Mouse (Mus musculus) midbrain, postnatal 0 days (tissue): ENCODE data around the gene Psmd9. TPM values are rescaled to one million over a fixed set of nuclear protein-coding genes. Genes with fewer than 3 reads are reported as not detected.

Experiments used
- ATAC-seq: fragments of 200-750 bp; cut with Nextera tagmentation; 2 replicates; pipeline ENCODE4 v1.8.0; 2017; ENCODE audit warnings: moderate number of reproducible peaks, mild to moderate bottlenecking, moderate TSS enrichment, moderate library complexity; ENCODE audit not compliant: low FRiP score
- DNase-seq: peaks from one replicate; pipeline ENCODE4 v3.0.0-alpha.2; 2015; ENCODE audit warnings: low spot score
- H3K27ac ChIP-seq: fragments of 300-500 bp; sonication (generic); 2 replicates; pipeline ENCODE4 v1.5.1; 2014; ENCODE audit warnings: low read depth, mild to moderate bottlenecking, low read length, mixed read lengths
- H3K27me3 ChIP-seq: fragments of 300-500 bp; sonication (generic); 2 replicates; pipeline ENCODE4 v1.6.1; 2014; ENCODE audit warnings: low read length, control low read depth, mixed read lengths; ENCODE audit not compliant: insufficient read depth
- H3K36me3 ChIP-seq: fragments of 300-500 bp; sonication (generic); 2 replicates; pipeline ENCODE4 v1.6.1; 2014; ENCODE audit warnings: low read length, control low read depth, mixed read lengths; ENCODE audit not compliant: insufficient read depth
- H3K4me1 ChIP-seq: fragments of 300-500 bp; sonication (generic); 2 replicates; pipeline ENCODE4 v1.6.1; 2014; ENCODE audit warnings: mild to moderate bottlenecking, control low read depth, antibody characterized with exemption, low read length, mixed read lengths; ENCODE audit not compliant: insufficient read depth
- H3K4me2 ChIP-seq: fragments of 300-500 bp; sonication (generic); 2 replicates; pipeline ENCODE4 v1.6.1; 2014; ENCODE audit warnings: low read depth, mild to moderate bottlenecking, low read length, mixed read lengths; ENCODE audit not compliant: poor library complexity, severe bottlenecking
- H3K4me3 ChIP-seq: fragments of 300-500 bp; sonication (generic); 2 replicates; pipeline ENCODE4 v1.5.1; 2014; ENCODE audit warnings: low read depth, mild to moderate bottlenecking, low read length, moderate library complexity
- H3K9ac ChIP-seq: fragments of 300-500 bp; sonication (generic); replicated peaks from 2 replicates; pipeline ENCODE4 v1.6.1; 2014; ENCODE audit warnings: mild to moderate bottlenecking, low read length, moderate library complexity, mixed read lengths; ENCODE audit not compliant: poor library complexity, severe bottlenecking
- H3K9me3 ChIP-seq: fragments of 300-500 bp; sonication (generic); 2 replicates; pipeline ENCODE4 v1.6.1; 2016; ENCODE audit warnings: low read length, control low read depth
- CTCF ChIP-seq: IDR thresholded peaks from 2 replicates; pipeline ENCODE4 v1.5.1; 2016; ENCODE audit warnings: antibody characterized with exemption, mild to moderate bottlenecking
- WGBS: fragments of 180-500 bp; shearing (Covaris S2); extraction: QIAGEN DNeasy Blood & Tissue Kit; methylation state at CpG from one replicate; pipeline ENCODE4 v1.1.7; 2014; 5-methylcytosine and 5-hydroxymethylcytosine counted together
- polyA plus RNA-seq: library from polyadenylated mRNA; unstranded; fragments of >200 nt; fragmentation: Nextera tagmentation; extraction: Ambion mirVana; gene quantifications from 2 replicates; pipeline ENCODE4 v1.2.1, GENCODE M21; 2015
- total RNA-seq: library from RNA; depleted of rRNA; stranded (reverse); fragments of >200 nt; gene quantifications from 2 replicates; pipeline ENCODE4 v1.2.3, GENCODE M21; 2014

Gene Psmd9
- total and polyA plus RNA-seq, 2 experiments from 2014 or later = 26.5 to 81.8 TPM

GRCm38 (mm10) chr5:123128426-123129169 is 40.6 kb upstream of the Psmd9 start:
- no peaks in the 10 kb centered on the region for H3K36me3 ChIP-seq
- no peak overlapping the region for H3K4me2 ChIP-seq
- 57% methylated on average over 10 of the region's 10 CpGs for WGBS
- H3K9ac ChIP-seq = no peak overlapping the region
- no peak for TF ChIP-seq CTCF
- DNase-seq = no peak
- H3K4me3 ChIP-seq = no peak overlapping the region
- H3K9me3 ChIP-seq = no peaks in the 10 kb centered on the region
- H3K27me3 ChIP-seq = no peaks in the 10 kb centered on the region
- no peak for ATAC-seq
- H3K4me1 ChIP-seq = peaks cover 3% of the 10 kb centered on the region; the same call in 1 of the 2 replicates
- H3K27ac ChIP-seq = no peak overlapping the region

DNA sequence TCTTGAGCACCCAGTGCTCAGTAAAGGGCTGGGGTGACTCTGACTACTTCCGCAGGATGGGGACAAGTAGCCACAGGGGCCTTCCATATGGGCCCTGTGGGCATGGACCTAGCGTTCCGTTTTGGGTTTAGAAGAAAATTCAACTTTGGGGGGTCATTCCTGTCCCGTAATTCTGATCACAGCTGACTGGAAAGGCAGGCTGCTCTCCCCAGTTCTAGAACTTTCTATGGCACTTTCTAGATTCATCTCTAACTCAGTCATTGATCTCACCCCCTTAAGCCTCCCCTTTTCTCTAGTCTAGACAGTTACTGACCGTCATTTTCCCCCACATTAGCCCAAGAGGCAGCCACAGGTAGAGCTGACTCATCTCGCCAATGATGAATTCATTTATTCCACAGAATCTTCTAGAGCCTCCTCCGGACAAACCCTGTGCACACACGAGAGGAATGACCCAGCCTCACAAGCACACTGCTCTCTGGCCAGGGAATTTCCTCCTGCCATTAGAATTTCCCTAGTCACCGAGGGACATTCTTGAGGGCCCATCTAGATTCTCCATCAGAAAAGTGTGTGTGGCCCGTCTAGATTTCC is 39.9 kb upstream of the Psmd9 start:
- WGBS = 90% methylated on average over 10 of the region's 10 CpGs
- TF ChIP-seq CTCF = no peak
- H3K36me3 ChIP-seq = no peaks in the 10 kb centered on the region
- no peak for DNase-seq
- H3K4me3 ChIP-seq = no peak overlapping the region
- H3K27me3 ChIP-seq = no peaks in the 10 kb centered on the region
- peaks cover 5% of the 10 kb centered on the region; the same call in 1 of the 2 replicates for H3K4me1 ChIP-seq
- no peak for ATAC-seq
- H3K9ac ChIP-seq = no peak overlapping the region
- H3K4me2 ChIP-seq = no peak overlapping the region
- no peak overlapping the region for H3K27ac ChIP-seq
- no peaks in the 10 kb centered on the region for H3K9me3 ChIP-seq

DNA sequence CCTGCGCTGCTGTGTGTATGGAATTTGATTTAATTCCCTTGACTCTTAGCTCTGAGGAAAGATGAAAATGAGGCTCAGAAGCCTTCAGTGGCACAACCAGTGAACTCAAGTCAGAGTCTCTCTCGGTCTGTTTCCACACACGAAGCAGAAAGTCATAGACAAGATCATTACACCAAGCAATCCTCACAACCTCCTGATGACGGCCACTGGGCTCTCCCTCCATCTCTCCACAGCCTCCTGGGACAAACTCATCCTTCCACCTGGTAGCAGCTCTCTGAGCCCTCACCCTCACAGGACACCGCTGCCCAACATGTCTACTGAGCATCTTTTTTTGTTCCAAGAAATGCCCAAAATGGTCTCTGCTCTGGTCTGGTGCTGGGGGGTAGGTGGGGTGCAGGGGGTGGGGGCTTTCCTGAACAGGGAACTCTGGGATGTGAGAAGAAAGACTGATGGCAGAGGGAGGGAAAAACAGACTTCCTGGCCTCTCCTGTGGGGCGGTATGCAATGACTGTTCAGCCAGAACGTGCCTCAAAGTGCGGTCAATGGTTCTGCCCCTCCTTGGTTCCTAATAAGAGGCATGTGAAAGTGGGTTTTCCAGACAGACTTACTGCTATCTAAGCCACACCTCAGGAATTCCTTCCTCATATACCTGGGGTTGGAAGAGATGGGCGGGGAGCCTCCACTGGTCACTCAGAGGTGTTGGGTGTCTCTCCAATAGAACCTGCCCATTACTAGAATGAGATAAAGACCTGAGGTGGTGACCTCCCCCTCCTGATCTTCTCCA is 39.0 kb upstream of the Psmd9 start:
- DNase-seq (no peak), ATAC-seq (no peak)
- Histone ChIP-seq H3K36me3 (no peaks in the 10 kb centered on the region), H3K9ac (0 out of 2 replicates have a peak overlapping the region, but pooled peaks have one; percentile 19), H3K27me3 (no peaks in the 10 kb centered on the region), H3K27ac (no peak overlapping the region), H3K4me1 (peaks cover 13% of the 10 kb centered on the region; the same call in 1 of the 2 replicates), H3K4me3 (no peak overlapping the region), H3K9me3 (no peaks in the 10 kb centered on the region), H3K4me2 (no peak overlapping the region)
- no peak for TF ChIP-seq CTCF
- WGBS = 86% methylated on average over 9 of the region's 9 CpGs

- Histone ChIP-seq H3K9ac (0 out of 2 replicates have a peak overlapping the region, but pooled peaks have one; percentile 19), H3K27ac (no peak overlapping the region), H3K4me1 (peaks cover 14% of the 10 kb centered on the region; the same call in 1 of the 2 replicates), H3K4me3 (no peak overlapping the region), H3K36me3 (no peaks in the 10 kb centered on the region), H3K27me3 (no peaks in the 10 kb centered on the region), H3K4me2 (no peak overlapping the region), H3K9me3 (no peaks in the 10 kb centered on the region)
- no peak for TF ChIP-seq CTCF
- 88% methylated on average over 5 of the region's 5 CpGs for WGBS
- ATAC-seq = no peak
- DNase-seq = no peak
These were observed 38.4 kb upstream of the Psmd9 start for GRCm38 (mm10) chr5:123130814-123131148.

DNA sequence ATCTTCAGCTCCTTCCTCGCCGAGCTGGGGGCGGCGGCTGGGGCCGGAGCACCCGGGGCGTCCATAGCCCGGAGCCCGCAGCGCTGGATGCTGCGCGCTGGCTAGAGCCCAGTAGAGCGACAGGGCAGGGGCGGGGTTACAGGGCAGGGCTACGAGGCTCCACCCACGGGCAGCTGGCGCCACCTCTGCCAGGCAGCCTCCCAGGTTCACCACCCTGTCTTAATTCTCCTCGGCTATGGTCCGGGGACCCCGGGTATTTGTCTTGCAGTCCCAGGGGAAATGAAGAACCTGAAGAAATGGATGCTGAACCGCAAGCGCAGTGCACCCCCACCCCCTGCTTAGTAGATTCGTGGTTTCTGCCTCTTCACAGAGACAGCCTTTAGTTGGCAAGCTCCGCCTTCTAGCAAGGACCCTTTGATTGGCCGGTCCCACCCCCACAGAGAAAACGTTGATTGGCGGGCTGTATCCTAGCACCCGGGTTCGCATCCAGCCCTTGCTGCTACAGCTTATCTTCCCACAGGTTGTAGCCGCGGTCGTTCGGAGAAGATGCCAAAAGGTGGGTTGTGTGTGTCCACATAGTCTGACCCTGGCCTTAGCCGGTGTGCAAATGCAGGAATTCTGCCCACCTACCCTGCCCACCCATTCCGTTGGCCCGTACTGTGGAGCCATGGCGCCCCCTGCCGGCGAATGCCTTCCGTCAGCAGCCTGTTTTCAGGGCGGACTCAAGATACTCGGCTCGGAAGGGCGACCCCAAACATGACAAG is 36.7 kb upstream of the Psmd9 start, which contains the start of gene Rhof:
Gene Rhof (minus strand): TSS at position 385 of the 764 bp plus-strand sequence.
- Histone ChIP-seq H3K9ac (peak within 1 kb of the TSS; percentile 78), H3K27me3 (no peaks in the 10 kb centered on the region), H3K4me2 (peak within 1 kb of the TSS; percentile 99), H3K27ac (peak within 1 kb of the TSS; percentile 99), H3K9me3 (no peaks in the 10 kb centered on the region), H3K4me3 (peak within 1 kb of the TSS; percentile 52), H3K4me1 (peaks cover 23% of the 10 kb centered on the region), H3K36me3 (no peaks in the 10 kb centered on the region)
- DNase-seq (peak; percentile 90), ATAC-seq (peak; percentile 62)
- TF ChIP-seq CTCF = peak; percentile 89
- 3% methylated on average over 44 of the region's 44 CpGs for WGBS
